Mouse (Mus musculus) frontal cortex, postnatal 14 days (tissue): ENCODE results near the gene Atp5h.
A peak's percentile ranks its signal among the peaks of the same experiment; 100 is the strongest.
"Not testable (repeated sequence)": the region's sequence is repeated elsewhere in the genome, so short reads cannot be mapped to it uniquely, and the experiment has no call there.

Source experiments
- DNase-seq, 2 experiments: peaks; one replicate each; pipeline ENCODE4 v3.0.0; 2022; ENCODE audit warnings: low spot score in 2 of 2

The Atp5h gene

DNA sequence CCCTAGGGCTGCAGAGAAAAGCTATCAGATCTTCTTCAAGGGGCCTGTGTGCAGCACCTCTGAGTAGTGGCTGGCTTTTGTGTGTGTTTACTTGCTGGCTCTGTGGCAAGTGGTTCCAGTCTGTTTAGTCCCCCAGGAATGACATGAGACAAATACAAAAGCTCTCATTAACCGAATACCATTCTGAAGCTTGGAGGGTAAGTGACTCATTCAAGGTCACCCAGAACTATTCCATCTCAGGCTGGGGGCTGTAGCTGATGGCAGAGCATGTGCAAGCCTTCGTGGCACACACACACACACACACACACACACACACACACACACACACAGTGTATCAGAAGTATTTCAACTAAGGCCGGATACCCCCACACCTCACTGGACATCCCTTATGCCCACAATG lies 19.6 kb downstream of the Atp5h start:
- no peak for DNase-seq

DNA sequence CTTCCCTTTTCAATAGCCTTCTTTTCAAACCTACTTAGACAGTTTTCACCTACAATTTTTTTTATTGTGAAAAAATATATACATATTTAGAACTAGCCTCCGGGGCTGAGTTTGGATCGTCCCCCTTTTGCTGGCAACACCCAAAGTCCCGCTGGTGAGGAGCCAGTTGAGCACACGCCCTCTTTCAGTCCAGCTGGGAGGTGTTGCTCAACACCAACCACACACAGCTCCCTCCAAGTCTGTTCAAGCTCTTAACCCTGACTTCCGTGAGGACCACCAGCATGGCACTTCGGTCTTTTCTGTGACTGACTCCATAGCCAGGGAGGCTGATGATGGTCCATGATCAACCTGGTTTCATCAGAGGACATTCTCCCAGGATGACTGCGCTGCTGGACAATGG lies 21.7 kb downstream of the Atp5h start:
- no peak for DNase-seq

DNA sequence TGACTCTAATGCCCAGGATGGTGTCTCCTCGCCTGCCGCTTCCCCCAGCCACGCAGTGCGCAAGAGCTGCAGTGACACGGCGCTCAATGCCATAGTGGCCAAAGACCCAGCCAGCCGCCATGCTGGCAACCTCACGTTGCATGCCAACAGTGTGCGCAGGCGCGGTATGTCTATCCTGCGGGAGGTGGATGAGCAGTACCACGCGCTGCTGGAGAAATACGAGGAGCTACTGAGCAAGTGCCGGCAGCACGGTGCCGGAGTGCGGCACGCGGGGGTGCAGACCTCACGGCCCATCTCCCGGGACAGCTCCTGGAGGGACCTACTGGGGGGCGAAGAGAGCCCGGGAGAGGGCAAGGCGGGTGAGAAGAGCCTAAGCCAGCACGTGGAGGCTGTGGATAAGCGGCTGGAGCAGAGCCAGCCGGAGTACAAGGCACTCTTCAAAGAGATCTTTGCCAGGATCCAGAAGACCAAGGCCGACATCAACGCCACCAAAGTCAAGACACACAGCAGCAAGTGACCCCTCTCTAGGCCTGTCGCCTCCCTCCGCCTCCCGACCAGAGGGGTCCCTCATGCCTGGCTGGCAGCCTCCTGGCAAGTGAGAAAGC lies 25.9 kb downstream of the Atp5h start:
- no peak for DNase-seq

DNA sequence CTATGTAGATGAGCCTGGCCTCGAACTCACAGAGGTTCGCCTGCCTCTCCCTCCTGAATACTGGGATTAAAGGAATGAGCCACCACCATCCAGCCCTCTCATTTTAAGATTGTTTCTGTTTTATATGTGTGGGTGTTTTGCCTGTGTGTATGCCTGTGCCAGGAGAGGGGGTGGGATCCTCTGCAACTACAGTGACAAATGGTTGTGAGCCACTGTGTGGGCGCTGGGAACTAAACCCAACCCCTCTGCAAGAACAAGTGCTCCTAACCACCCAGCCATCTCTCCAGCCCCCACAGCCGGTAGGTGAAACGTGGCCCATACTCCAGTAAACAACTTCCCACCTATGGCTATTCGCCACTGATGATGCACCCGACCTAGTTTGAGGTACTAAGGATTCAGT lies 28.4 kb downstream of the Atp5h start:
- no peak for DNase-seq

DNA sequence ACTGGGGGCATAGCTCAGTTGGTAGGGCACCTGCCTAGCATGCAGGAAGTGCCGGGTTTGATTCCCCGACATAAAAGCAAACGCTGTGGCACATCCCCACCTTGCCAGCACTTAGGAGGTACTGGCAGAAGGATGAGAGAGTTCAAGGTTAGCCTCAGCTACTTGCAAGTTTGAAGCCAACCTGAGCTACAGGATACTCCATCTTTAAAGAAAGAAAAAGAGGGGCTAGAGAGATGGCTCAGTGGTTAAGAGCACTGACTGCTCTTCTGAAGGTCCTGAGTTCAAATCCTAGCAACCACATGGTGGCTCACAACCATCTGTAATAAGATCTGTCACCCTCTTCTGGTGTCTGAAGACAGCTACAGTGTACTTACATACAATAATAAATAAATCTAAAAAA lies 32.9 kb downstream of the Atp5h start:
- not testable (repeated sequence) for DNase-seq

DNA sequence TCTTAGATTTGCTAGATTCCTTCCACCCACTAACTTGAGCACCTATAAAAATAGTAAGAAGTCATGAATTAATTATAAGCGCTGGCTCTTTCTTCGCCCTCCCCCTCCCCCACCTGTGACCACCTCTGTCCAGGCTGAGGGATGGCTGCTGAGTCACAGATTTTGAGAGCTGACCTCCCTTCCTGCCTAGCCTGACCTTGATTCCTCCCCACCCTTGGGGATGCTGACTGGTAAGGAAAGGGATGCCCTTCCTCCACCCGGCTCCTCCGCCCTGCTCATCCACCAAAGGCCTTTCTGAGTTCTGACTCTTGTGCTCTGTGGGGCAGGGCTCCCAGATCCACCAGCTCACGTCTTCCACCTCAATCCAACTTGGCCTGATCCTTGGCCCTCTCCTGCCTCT lies 35.2 kb downstream of the Atp5h start:
- no peak for DNase-seq

DNA sequence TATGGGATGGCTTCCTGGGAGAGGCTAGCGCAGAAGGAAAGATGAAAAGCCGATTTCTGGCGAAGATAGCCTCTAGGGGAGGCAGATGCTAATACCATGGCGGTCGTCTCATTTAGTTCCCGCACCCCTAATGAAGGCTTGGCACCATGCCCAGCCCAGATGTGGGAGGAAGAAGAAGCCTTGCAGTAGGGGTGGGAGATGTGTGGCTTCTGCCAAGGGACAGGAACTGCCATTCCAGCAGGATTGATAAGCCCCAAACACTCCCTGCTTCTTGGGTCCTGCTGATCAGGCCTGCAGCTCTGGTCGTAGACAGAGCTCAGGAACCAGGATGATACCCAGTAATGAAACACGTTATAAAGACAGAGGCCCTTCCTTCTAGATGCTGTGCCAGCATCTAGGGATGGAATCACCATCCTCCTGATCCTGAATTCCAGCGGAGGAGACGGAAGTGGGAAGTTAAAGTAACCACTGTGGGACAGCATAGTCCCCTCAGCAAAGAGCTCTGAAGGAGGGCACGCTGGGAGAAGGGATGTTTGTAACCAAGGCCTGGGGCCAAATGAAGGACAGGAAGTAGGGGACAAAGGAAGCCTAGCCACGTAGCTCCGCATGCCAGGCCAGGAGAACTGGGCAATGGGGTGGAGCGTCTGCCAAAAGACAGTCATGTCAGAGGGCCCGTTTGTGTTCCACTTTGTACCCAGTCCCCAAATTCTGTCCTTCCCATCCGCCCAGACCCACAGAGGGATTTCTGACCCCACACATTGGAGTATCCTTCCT lies 35.9 kb downstream of the Atp5h start:
- peak in 1 of 2 experiments; percentile 54 for DNase-seq

DNA sequence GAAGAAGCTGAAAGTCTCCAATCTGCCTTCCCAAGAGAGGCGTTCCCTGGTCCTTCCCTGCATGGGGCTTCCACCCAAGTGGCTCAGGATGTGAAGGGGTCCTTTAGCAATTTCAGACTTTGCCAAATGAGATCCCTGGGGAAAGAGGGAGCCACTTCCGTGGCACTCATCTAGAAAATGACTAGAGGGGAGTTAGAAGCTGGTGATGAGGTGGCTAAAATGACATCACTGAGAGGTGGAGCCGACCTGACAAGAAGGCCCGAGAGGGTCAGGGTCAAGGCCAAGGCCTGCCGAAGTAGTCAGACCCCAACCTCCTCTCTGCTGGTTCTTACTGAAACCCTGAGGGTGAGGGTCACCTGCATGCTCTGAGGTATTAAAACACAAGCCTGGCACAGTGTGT lies 36.9 kb downstream of the Atp5h start:
- no peak for DNase-seq

DNA sequence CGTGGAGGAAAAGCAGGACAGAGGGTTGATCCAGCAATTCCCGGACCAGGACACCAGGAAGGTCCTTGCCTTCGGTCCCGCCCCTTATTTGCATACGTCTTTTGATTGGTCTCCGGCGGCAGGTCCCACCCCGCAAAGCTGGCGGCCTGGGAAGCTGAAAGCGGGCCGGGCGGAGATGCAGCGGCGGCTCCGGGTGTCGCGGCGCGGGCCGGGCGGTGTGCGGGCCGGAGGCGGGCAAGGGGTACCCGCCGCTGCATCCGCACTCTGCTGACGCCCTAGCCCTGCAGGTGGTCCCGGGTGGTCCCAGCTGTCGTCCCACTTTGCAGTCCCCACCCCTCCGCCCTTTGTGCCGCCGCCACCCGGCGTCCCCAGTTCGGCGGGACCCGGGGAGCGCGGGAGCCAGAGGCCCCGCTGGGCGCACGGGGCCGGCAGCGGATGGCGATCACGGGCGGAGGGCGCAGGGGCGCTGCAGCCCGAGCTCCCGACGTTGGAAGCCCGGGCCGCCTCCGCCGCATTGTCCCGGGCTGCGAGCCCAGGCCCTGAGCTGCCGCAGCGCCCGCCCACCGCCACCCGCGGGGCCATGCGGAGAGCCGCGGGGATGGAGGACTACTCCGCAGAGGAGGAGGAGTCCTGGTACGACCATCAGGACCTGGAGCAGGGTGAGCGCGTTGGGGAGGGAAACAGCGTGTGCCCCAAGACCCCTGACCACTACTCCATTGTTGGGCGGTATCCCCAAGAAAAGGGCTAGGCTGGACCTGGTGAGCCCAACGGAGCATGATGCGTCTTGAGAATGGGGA lies 37.8 kb downstream of the Atp5h start, which contains the start of gene Cdr2l:
Gene Cdr2l (plus strand): TSS at position 174 of the 797 bp plus-strand sequence.
- peak; percentile 61 to 80 for DNase-seq

DNA sequence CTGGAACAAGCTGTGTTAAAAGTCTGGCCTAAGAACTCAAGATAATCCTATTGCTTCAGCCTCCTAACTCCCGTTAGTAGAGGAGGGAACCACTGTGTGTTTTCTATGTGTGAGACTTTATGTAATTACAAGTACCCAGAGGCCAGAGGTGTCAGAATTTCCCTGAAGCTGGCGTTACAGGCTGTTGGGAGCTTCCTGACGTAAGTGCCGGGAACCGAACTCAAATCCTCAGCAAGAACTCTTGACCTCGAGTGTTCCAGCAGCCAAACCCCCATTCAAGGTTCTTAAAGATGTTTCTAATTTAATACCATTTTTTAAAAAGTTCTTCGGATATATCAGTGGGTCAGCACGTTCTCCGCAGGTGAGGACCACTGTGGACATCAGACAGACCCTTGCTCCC lies 38.5 kb downstream of the Atp5h start:
- DNase-seq = no peak

DNA sequence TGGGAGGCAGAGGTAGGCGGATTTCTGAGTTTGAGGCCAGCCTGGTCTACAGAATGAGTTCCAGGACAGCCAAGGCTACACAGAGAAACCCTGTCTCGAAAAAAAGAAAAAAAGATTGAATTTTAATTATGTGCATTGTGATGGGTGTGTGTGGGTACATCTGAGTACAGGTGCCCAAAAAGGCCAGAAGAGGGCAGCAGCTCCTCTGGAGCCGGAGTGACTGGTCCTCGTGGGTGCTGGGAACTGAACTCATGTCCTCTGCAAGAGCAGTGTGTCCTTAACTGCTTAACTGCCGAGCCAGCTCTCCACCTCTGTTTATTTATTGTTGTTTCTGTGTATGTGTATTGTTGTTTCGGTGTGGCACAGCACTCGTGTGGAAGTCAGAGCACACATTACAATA lies 41.9 kb downstream of the Atp5h start:
- DNase-seq = no peak

DNA sequence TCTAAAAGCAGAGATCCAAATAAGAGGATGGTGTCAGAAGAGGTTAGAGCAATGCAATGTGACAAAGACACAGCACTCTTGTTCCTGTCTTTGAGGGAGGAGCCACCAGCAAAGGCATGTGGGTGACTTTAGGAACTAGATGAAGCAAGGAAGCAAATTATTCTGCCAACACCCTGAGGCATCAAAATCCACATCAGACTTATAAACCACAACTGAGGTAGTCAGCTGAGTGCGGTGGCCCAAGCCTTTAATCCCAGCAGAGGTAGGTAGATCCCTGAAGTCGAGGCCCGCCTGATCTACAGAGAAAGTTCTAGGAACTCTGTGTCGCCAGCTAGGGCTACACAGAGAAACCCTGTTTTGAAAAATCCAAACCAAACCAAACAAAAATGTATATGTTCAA lies 42.5 kb downstream of the Atp5h start:
- no peak for DNase-seq

DNA sequence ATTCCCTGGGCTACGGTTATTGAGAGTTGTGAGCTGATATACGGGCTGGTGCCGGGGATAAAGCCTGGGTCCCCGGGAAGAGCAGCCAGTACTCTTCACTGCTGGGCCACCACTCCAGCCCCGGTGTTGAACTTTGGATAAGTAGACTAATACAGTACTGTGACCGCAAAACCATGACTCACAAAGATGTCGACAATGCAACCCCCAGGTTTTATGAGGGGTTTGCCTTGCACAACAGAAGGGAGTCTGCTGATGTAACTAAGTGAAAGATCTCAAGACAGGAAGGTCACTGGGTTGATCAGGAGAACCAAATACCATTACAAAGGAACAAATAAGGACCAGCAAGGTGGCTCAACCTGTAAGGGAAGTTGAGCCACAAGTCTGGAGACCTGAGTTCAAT lies 43.0 kb downstream of the Atp5h start:
- DNase-seq = no peak

DNA sequence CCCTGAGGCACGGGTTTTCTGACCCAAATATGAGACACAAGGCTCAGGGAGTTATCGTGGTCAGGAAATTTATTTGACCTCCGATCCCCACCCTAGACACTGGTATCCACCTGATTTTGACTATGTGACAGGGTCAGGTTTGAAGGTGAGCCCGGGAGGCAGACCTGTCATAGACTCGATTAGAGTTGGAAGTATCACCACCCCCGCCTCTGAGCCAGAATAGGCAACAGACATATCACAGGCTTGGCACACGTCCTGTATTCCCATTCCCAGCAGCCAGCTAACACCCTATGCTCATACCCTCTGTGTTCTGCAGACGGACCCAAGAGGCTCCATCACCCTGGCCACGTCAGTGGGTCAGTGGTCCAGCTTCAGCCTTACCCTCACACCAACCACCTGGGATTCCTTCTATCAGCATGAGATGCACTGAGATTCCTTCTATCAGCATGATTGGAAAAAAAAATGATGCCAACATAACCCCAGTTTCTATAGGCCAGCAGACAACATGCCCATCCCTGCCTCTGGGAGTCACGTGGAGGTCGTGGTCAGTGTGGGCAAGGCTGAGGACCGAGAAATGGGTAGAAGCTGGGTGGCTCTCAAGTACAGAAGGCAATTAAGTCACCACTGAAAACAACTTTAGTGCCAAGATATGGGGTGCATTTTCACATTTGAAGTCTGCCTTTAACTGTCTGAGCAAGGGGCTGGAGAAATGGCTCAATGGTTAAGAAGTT lies 44.9 kb downstream of the Atp5h start:
- DNase-seq = no peak

DNA sequence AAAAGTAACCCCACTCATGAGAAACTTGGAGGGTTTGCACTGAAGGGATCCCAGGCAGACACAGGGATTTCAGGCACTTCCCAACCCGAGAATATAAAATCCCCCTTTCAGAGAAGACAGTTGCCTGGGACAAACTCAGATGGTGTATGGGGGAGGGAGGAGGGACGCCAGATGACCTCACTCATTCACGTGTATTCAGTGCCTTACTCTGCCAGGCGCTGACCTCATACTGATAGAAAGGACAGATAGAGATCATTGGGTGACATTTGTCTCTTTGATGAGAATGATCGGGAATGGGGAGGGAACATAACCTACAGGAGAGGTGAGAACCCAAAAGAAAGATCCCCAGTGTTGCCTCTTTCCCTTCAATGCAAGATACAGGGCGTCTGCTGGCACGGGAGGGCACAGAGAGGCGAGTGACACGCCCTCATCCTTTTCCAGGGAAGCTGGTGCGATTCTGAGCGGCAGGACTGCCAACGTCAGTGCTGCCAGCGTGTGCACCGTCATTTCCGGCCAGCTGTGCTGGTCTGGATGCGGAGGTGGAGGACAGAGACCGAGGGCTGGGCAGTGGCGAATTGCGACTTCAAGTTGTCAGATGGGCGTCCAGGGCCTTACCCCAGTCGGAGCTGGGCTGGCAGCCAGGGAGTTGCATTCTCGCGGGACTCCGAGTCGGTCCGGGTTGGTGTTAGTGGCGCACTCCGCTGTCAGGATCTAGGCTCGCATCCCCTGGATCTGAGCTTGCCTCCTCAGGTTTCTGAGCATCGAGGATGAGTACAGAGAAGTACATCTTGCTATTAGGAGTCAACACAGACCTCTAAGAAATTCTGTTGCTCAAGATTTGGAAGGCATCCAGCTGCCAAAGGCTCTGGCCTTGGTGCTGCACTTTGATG lies 45.7 kb downstream of the Atp5h start:
- DNase-seq = peak; percentile 48 to 63

DNA sequence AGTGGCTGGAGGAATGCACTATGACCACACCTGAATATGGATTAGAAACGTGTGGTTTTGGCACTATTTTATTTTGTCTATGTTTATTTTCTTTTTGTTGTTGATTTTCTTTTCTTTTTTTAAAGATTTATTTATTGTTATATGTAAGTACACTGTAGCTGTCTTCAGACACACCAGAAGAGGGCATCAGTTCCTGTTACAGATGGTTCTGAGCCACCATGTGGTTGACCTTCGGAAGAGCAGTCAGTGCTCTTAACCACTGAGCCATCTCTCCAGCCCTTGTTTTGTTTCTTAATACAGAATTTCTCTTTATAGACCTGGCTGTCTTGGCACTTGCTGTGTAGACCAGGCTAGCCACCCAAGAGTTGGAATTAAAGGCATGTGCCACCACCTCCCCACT lies 47.0 kb downstream of the Atp5h start:
- DNase-seq = no peak

DNA sequence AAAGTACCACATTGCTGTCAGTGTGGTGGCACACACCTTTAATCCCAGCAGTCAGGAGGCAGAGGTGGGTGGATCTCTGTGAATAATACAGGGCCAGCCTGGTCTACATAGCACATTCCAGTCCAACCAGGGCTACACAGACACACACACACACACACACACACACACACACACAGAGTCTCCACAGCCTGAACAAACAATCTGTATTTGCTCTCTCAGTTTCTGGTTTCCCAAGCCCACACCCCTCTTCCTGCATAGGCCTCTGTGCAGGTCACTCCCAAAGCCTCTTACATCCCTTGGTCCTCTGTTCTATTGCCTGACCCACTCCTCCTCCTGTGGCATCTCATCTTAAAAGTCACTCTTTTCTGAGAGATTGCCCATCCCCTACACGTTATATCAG lies 47.7 kb downstream of the Atp5h start:
- no peak for DNase-seq

DNA sequence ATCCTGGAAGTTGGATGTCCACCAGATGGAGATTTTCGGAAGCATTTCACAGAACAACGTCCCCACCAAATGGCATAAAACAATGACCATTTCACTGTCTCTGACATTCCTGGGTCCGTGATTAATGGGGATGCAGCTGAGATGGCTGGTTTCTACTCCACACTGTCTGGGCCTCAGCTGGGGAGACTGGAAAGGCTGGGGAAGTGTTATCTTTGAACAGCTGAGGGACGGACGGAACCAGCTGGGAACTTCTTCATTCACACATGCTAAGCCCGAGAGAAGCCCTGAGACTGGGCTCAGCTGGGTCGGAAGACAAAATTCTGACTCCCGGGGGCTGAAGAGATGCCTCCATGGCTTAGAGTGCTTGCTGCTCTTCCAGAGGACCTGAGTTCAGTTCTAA lies 48.4 kb downstream of the Atp5h start:
- DNase-seq = no peak

DNA sequence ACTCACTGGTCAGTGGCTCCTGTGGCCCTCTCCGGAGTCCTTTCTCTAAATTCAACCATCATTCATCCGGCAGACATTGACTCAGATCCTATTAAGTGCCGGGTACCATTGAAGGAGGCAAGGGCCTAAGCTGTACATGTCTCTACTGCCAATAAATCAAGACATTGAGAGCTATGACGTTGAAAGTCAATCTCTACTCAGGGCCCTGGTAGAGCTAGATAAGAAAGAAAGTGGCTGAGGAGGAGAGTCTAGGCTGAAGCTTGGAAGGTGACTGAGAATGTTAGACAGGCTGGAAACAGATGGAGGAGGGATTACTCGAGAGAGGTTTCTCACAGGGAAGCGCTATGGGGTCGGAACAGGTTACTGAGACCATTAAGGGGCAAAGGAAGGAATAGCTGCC lies 49.4 kb downstream of the Atp5h start:
- DNase-seq = no peak

DNA sequence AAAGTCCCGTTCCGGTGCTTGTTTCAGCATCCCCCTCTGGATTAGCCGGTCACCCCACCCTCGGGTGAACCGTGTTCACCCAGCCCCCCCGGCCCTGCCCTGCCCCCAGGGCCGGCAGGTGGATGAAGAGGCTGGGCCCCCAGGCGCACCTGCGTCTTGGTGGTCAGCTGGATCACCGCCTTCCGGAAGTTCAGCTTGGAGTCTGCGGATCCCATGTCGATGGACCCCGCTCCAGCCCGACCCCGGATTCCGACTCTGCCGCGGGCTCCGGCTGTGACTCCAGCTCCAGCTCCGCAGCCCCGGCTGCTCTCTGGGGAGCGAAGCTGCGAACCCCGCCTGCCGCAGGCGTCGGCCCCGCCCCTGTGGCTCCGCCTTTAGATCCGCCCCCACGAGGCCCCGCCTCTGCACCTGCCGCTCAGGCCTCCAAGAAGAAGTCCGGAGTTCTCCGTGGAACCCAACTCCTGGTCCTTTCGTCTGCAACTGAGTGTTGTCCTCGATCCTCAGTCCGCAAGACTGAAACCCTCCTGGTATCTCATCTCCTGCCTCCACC lies 52.3 kb downstream of the Atp5h start, which contains the start of gene Hid1:
Gene Hid1 (minus strand): TSS at position 362 of the 550 bp plus-strand sequence.
- peak; percentile 71 to 79 for DNase-seq
